Mouse (Mus musculus): ENCODE measurements around the gene Gm19684.
"Not testable (repeated sequence)": the region's sequence is repeated elsewhere in the genome, so short reads cannot be mapped to it uniquely, and the experiment has no call there.

DNA sequence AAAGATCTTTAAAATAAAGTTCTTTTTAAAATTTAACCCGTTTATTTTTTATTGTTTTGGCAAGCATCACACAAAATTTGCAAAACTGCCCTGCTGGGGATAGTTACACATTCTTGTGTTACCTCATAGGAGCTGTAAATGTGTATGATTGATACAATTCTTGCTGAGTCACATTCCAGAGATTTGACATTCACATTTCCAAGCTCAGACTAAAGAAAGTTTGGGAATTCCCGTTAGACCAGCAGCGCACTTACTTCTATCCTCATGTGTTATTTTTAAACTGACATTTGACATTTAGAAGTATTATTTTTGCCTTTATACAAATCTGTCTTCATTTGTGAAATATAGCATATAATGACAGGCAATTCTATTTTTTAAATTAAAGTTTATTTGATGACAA lies 2.6 kb downstream of the Gm19684 start:
- TF ChIP-seq CTCF, EP300 (IDR thresholded peaks at IDR 0.05): not testable (repeated sequence)
